Mouse (Mus musculus) megakaryocyte, embryonic 14.5 days (primary cell): Measurements from ENCODE around the gene Gm13889. TPM values are rescaled to one million over a fixed set of nuclear protein-coding genes. Genes with fewer than 3 reads are reported as not detected.

Source experiments
- H3K27me3 ChIP-seq: replicated peaks from 2 replicates; pipeline ENCODE3; 2012; ENCODE audit warnings: inconsistent platforms
- H3K36me3 ChIP-seq: replicated peaks from 2 replicates; pipeline ENCODE3; 2012; ENCODE audit warnings: low read length, inconsistent platforms, mixed read lengths
- H3K4me1 ChIP-seq: 2 replicates; pipeline ENCODE4 v1.6.1; 2012; ENCODE audit warnings: inconsistent platforms
- H3K4me3 ChIP-seq: replicated peaks from 2 replicates; pipeline ENCODE3; 2012; ENCODE audit warnings: moderate library complexity, mild to moderate bottlenecking, inconsistent platforms
- H3K9me3 ChIP-seq: 2 replicates; pipeline ENCODE4 v1.6.1; 2012; ENCODE audit warnings: inconsistent platforms
- FLI1 ChIP-seq: IDR thresholded peaks from 2 replicates; pipeline ENCODE4 v1.6.1; 2012; ENCODE audit warnings: low read length, inconsistent platforms, mixed read lengths
- GATA1 ChIP-seq: IDR thresholded peaks from 3 replicates; pipeline ENCODE4 v1.6.1; 2012; ENCODE audit warnings: mixed read lengths, low read length, inconsistent platforms, borderline replicate concordance
- polyA plus RNA-seq: library from polyadenylated mRNA; stranded (reverse); fragments of >175 nt; gene quantifications from 2 replicates; pipeline ENCODE4 v1.2.3, GENCODE M21; 2012; ENCODE audit warnings: low replicate concordance; ENCODE audit not compliant: insufficient read depth

Gm13889 gene
- polyA plus RNA-seq, 1 experiment, result 1.7 TPM

DNA sequence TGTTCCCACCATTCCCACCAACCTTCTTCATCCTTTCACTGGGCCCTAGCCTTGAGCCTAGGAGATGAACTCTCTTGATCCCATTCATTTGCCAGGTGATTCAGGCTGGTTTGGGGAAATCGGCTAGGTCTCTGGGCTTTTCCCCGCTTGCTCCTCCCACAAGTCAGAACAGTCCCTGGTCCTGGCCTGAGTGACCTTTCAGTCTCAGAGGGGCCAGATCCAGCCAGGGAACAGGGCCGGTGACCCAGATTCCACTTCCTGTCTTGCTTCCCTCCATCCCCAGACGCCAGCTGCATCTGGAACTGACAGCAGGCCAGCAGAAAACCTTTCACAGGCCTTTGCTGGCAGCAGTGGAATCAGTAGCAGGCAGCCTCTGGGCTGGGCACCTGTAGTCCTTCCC, 50.7 kb downstream of the Gm13889 start:
- no peak overlapping the region for H3K4me3 ChIP-seq
- no peaks in the 10 kb centered on the region for H3K36me3 ChIP-seq
- H3K4me1 ChIP-seq, result peaks cover 71% of the 10 kb centered on the region
- H3K27me3 ChIP-seq, result peaks cover 86% of the 10 kb centered on the region
- no peak for TF ChIP-seq FLI1
- TF ChIP-seq GATA1, result no peak
- H3K9me3 ChIP-seq, result no peaks in the 10 kb centered on the region

Other genes with a start within 250 kb of the Gm13889 start
- gene Ext2, start 134.6 kb downstream of the Gm13889 start, polyA plus RNA-seq, result 8.0 and 11.8 TPM in 2 replicates
- gene Accs, start 107.3 kb downstream of the Gm13889 start, polyA plus RNA-seq, result 0.68 and 3.7 TPM in 2 replicates
- not detected in 2 replicates for gene Accsl, start 88.0 kb downstream of the Gm13889 start, polyA plus RNA-seq
- not detected in 2 replicates for gene Gm27027, start 39.2 kb upstream of the Gm13889 start, polyA plus RNA-seq
- 18.0 and 31.2 TPM in 2 replicates for gene Alkbh3, start 53.6 kb upstream of the Gm13889 start, polyA plus RNA-seq
- 24.6 and 26.7 TPM in 2 replicates for gene Hsd17b12, start 200.8 kb upstream of the Gm13889 start, polyA plus RNA-seq